Mouse (Mus musculus) left cerebral cortex, adult 2 months (tissue): ENCODE results near the gene Hoxd10. TPM values are rescaled to one million over a fixed set of nuclear protein-coding genes. Genes with fewer than 3 reads are reported as not detected.

ENCODE experiments used
- DNase-seq, 2 experiments: peaks; one replicate each; pipeline ENCODE4 v3.0.0; 2021 to 2022; ENCODE audit warnings: low spot score in 2 of 2, mixed read lengths in 1 of 2; ENCODE audit errors: extremely low spot score in 1 of 2
- H3K27ac ChIP-seq: fragments of 200-600 bp; 2 replicates; pipeline ENCODE4 v1.8.1; 2022
- H3K4me3 ChIP-seq: fragments of 200-600 bp; 2 replicates; pipeline ENCODE4 v1.8.1; 2022
- CTCF ChIP-seq: fragments of 200-600 bp; IDR thresholded peaks from 2 replicates; pipeline ENCODE4 v1.8.1; 2022; ENCODE audit warnings: antibody characterized with exemption, mild to moderate bottlenecking, moderate library complexity
- intact Hi-C: fragments of 180-260 bp; cut with DNase I; formaldehyde crosslinking; loops from one replicate; pipeline ENCODE4 v1.15.1; 2025
- microRNA-seq, 2 experiments: library from miRNA; unstranded; fragments of <30 nt; microRNA quantifications; one replicate each; pipeline ENCODE4 v1.2.0; 2021
- total RNA-seq, 2 experiments: library from RNA; stranded (reverse); gene quantifications; 2 replicates each; pipeline ENCODE4 v1.2.3; 2021

Gene Hoxd10
- total RNA-seq, 2 experiments from 2014 or later: not detected

GRCm38 (mm10) chr2:74741252-74741978 is 49.7 kb downstream of the Hoxd10 start:
- DNase-seq: no peak
- H3K27ac ChIP-seq: no peak overlapping the region
- no peak for TF ChIP-seq CTCF
- no peak overlapping the region for H3K4me3 ChIP-seq
- intact Hi-C loops: loop anchor here (5.0 kb wide), 1 partner anchor 34 kb away; no protein-coding TSS in a partner anchor

- DNase-seq: no peak
- Histone ChIP-seq H3K27ac (no peak overlapping the region), H3K4me3 (no peak overlapping the region)
- TF ChIP-seq CTCF: no peak
- intact Hi-C loops: loop anchor here (5.0 kb wide), 1 partner anchor 35 kb away; no protein-coding TSS in a partner anchor
Measured at GRCm38 (mm10) chr2:74741979-74742277, 50.2 kb downstream of the Hoxd10 start.

Small RNAs within 50 kb of the gene (microRNA-seq; reads per million reads assigned to microRNA genes)
- gene Gm44463: 0 reads per million in 2 experiments
- gene Mir10b: 12.4 to 26.8 reads per million in 2 experiments

Other genes starting within 250 kb of the Hoxd10 start
- 10 to 100 TPM; 73.0 to 75.9 TPM for gene Lnpk, start 112.5 kb upstream of the Hoxd10 start, total RNA-seq
- gene Evx2, start 32.4 kb upstream of the Hoxd10 start, total RNA-seq: not detected
- gene Hoxd13, start 23.6 kb upstream of the Hoxd10 start, total RNA-seq: not detected
- not detected for gene Hoxd12, start 16.9 kb upstream of the Hoxd10 start, total RNA-seq
- not detected for gene Hoxd11, start 12.4 kb upstream of the Hoxd10 start, total RNA-seq
- gene Hoxd9, start 5.8 kb downstream of the Hoxd10 start, total RNA-seq: not detected
- gene Hoxd8, start 12.7 kb downstream of the Hoxd10 start, total RNA-seq: not detected
- not detected for gene Hoxd3, start 20.0 kb downstream of the Hoxd10 start, total RNA-seq
- not detected for gene Hoxd4, start 20.0 kb downstream of the Hoxd10 start, total RNA-seq
- gene Gm28230, start 34.8 kb downstream of the Hoxd10 start, total RNA-seq: not detected
- not detected for gene Hoxd1, start 71.1 kb downstream of the Hoxd10 start, total RNA-seq
- gene Mtx2, start 133.9 kb downstream of the Hoxd10 start, total RNA-seq: 10 to 100 TPM; 46.8 to 48.5 TPM